Mouse (Mus musculus) testis, adult 2 months (tissue): ENCODE results near the gene Tspyl3. TPM values are rescaled to one million over a fixed set of nuclear protein-coding genes. Genes with fewer than 3 reads are reported as not detected.
A peak's percentile ranks its signal among the peaks of the same experiment; 100 is the strongest.

Experiments used
- H3K27ac ChIP-seq: fragments of 200-500 bp; 2 replicates; pipeline ENCODE4 v1.5.1; 2012; ENCODE audit warnings: low read depth, low read length; ENCODE audit not compliant: control insufficient read depth, insufficient read depth
- H3K27me3 ChIP-seq: fragments of 200-500 bp; 2 replicates; pipeline ENCODE4 v1.6.1; 2012; ENCODE audit warnings: mild to moderate bottlenecking, low read length, moderate library complexity; ENCODE audit not compliant: control insufficient read depth, insufficient read depth
- H3K36me3 ChIP-seq: fragments of 200-500 bp; 2 replicates; pipeline ENCODE4 v1.6.1; 2012; ENCODE audit warnings: mild to moderate bottlenecking, low read length; ENCODE audit not compliant: control insufficient read depth, insufficient read depth
- H3K4me1 ChIP-seq: fragments of 200-500 bp; 2 replicates; pipeline ENCODE4 v1.6.1; 2012; ENCODE audit warnings: low read length; ENCODE audit not compliant: control insufficient read depth, insufficient read depth
- H3K4me3 ChIP-seq: fragments of 200-500 bp; 2 replicates; pipeline ENCODE4 v1.5.1; 2012; ENCODE audit warnings: low read depth, mild to moderate bottlenecking, low read length, moderate library complexity, mixed read lengths; ENCODE audit not compliant: control insufficient read depth
- CTCF ChIP-seq: fragments of 200-500 bp; IDR thresholded peaks from 2 replicates; pipeline ENCODE4 v1.5.1; 2012; ENCODE audit warnings: low read depth, mild to moderate bottlenecking, inconsistent platforms, low read length, moderate library complexity; ENCODE audit not compliant: control insufficient read depth, insufficient read depth, insufficient replicate concordance
- POLR2A ChIP-seq: fragments of 200-500 bp; IDR thresholded peaks from 2 replicates; pipeline ENCODE4 v1.6.1; 2012; ENCODE audit warnings: low read depth, mild to moderate bottlenecking, inconsistent platforms, low read length, moderate library complexity; ENCODE audit not compliant: control insufficient read depth
- polyA plus RNA-seq: library from polyadenylated mRNA; depleted of rRNA; stranded (reverse); fragments of >200 nt; gene quantifications from 2 replicates; pipeline ENCODE4 v1.2.3, GENCODE M21; 2012

The Tspyl3 gene
- polyA plus RNA-seq, 1 experiment: 0.83 TPM

DNA sequence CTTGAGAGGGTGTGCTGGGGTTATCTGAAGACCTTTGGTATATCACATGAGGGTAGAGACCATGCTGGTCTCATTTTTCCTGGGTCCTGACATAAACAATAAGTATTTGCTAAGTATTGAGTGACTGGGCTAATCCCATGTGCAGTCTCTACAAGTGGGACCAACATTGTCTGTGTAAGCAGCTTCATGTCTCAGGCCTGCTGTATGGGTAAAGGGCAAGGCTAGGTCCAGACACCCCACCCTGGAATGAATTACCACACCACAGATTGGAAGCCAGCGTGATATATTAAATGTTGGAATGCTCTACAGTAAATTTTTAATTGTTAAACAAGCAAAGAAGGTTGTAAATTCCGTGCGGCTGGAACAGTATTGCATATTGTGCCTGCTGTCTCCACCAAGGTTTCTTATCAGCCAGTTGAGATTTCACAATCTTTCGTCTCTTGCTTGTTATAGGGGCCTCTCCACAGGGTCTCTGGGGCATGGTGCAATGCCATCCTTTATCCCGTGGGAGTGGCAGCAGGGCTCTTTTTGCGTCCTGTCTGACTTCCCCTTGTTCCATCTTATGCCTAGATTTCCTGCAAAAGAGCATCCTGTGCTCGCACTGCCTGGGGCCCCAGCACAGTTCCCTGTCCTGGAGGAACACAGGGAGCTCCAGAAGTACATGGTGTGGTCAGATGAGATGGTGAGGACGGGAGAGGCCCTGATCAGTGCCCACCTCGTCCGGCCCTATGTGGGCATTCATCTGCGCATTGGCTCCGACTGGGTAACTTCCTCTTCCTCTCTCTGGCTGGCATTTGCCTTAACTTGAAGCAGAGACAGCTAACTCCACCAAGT lies 34.0 kb upstream of the Tspyl3 start:
- Histone ChIP-seq H3K27ac (no peak overlapping the region), H3K4me3 (no peak overlapping the region), H3K4me1 (no peaks in the 10 kb centered on the region), H3K36me3 (no peaks in the 10 kb centered on the region; the same call in 1 of the 2 replicates), H3K27me3 (no peaks in the 10 kb centered on the region)
- TF ChIP-seq POLR2A (no peak), CTCF (no peak)

DNA sequence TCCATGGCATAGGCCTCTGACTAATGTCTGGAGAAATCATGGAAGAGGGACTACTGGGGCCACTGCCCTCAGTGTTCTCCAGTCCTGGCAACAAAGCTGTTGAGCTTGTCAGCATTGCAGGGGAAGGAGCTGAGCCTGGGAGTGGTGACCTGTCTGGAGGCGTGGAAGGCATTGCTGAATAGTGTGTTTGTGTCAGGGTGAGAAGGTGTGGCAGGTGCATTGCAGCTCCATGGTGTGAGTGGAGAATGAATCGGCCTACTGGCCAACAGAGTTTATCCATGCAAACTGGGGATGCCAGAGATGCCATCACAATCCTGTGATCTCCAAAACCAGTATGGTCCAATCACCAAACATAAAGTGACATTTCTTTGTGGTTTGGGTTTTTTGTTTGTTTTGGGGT lies 31.4 kb upstream of the Tspyl3 start:
- Histone ChIP-seq H3K27ac (no peak overlapping the region), H3K4me3 (no peak overlapping the region)
- no peak for TF ChIP-seq POLR2A
- TF ChIP-seq CTCF: no peak

DNA sequence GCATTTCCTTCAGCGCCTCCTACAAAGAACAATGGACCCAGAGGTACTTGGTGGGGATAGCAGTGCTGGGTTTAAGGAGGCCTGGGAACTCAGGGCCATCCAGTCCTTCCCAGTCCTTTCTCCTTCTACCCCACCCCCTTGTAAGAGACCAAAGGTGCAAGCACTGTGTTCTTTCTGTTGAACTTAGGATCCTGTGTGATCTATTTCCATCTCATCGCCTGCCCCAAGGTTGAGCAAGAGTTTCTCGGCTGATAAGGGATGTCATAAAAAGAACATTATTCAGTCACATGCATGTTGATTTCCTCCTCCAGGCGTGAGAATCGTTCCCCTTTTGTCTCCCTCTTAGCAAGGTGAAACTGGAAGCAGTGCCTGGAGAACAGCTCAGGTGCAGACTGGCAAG lies 24.5 kb upstream of the Tspyl3 start:
- Histone ChIP-seq H3K4me3 (no peak overlapping the region), H3K27me3 (no peaks in the 10 kb centered on the region), H3K4me1 (no peaks in the 10 kb centered on the region), H3K27ac (no peak overlapping the region), H3K36me3 (peaks cover 2% of the 10 kb centered on the region; the same call in 1 of the 2 replicates)
- TF ChIP-seq CTCF (no peak), POLR2A (no peak)

More for the DNA sequence above, 31.4 kb upstream of the Tspyl3 start:
- Histone ChIP-seq H3K4me1 (no peaks in the 10 kb centered on the region), H3K27me3 (no peaks in the 10 kb centered on the region), H3K36me3 (no peaks in the 10 kb centered on the region)

DNA sequence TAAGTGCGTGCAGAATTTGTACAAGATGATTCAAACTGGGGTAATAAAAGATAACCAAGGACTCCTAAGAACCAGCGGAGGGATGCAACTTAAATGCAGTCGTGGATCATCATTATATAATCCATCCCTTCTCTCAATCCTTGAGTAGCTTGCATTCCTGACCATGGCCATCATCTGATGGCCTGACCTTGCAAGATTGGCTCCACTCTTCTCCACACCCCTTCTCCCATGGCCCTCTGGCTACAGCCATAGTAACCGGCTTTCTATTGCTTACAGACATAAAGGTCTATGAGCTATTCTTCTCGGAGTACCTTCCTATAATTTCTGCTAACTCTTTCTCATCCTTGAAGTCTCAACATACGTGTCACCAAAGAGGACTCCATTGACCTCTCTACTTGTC lies 16.9 kb upstream of the Tspyl3 start:
- no peak overlapping the region for H3K27ac ChIP-seq
- H3K36me3 ChIP-seq: peaks cover 2% of the 10 kb centered on the region; the same call in 1 of the 2 replicates
- H3K27me3 ChIP-seq: no peaks in the 10 kb centered on the region
- TF ChIP-seq POLR2A (no peak), CTCF (no peak)
- peaks cover 11% of the 10 kb centered on the region for H3K4me1 ChIP-seq
- peak overlapping the region; percentile 36; the same call in 1 of the 2 replicates for H3K4me3 ChIP-seq

DNA sequence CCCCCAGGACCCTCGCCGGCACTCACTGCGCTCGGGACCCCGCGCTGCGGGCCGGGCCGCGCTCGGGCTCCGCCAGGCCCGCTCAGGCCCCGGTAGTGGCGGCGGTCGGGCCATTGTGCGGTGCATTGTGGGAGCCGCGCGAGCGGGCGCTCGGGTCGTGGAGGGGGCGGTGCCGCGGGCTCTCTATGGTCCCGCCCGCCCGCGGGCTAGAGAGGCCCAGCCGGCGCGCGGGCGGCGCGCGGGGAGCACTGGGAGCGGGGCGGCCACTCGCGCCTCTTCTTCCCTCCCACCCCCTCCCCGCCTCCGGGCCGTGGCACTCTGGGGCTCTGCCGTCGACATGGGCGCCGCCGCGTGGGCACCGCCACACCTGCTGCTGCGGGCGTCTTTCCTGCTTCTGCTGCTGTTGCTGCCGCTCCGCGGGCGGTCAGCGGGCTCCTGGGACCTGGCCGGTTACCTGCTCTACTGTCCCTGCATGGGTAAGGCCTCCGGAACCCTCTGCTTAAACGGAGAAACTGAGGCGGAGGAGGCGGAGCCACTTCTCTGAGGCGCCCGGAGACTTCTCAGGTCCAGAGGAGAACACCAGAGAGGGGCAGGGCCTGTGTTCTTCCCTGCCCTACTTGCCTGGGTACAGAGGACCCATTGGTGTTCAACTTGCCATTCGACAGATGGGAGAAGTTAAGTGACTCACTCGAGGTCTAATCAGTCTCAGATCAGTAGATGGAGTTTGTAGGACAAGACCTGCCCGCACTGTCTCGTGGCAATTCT lies 16.2 kb upstream of the Tspyl3 start, which contains the start of the genes Plagl2 and Pofut1:
Plagl2 (minus strand) TSS at position 177 of the 765 bp plus-strand sequence.
Pofut1 (plus strand) TSS at position 284 of the 765 bp plus-strand sequence.
- peak within 1 kb of the TSS; percentile 86 for H3K27ac ChIP-seq
- peaks cover 11% of the 10 kb centered on the region for H3K4me1 ChIP-seq
- TF ChIP-seq POLR2A (peak; percentile 64; the same call in 1 of the 2 replicates), CTCF (no peak)
- H3K27me3 ChIP-seq: no peaks in the 10 kb centered on the region
- peak within 1 kb of the TSS; percentile 97 for H3K4me3 ChIP-seq
- peaks cover 2% of the 10 kb centered on the region; the same call in 1 of the 2 replicates for H3K36me3 ChIP-seq

DNA sequence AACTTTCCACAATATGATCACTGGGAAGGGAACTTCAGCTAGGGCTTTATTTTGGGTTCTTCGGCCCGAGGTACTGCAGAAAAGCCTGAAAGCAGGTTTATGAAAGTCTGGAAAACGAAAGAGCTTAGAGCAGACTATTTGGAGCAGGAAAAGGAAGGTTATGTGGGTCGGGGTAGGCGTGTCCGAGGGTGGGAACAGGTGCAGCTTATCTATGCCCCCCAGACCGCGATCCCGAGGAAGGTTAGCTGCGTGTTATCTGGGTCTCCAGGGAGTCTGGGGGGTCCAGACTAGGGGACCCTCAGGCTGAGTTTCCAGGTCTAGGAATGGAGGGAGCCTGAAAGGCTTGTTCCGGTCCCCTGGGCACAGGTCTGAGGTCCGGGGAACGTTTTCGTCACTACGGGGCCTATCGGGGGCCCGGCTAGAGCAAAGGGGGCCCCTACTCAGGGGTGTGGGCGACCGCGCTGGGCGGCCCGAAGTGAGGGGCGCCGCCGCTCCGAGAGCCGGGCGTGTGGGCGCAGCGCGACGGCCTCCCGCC lies 15.5 kb upstream of the Tspyl3 start:
- Histone ChIP-seq H3K27me3 (no peaks in the 10 kb centered on the region), H3K4me1 (peaks cover 11% of the 10 kb centered on the region), H3K27ac (peak overlapping the region; percentile 86), H3K4me3 (peak overlapping the region; percentile 97), H3K36me3 (peaks cover 2% of the 10 kb centered on the region; the same call in 1 of the 2 replicates)
- no peak for TF ChIP-seq POLR2A
- TF ChIP-seq CTCF: no peak

DNA sequence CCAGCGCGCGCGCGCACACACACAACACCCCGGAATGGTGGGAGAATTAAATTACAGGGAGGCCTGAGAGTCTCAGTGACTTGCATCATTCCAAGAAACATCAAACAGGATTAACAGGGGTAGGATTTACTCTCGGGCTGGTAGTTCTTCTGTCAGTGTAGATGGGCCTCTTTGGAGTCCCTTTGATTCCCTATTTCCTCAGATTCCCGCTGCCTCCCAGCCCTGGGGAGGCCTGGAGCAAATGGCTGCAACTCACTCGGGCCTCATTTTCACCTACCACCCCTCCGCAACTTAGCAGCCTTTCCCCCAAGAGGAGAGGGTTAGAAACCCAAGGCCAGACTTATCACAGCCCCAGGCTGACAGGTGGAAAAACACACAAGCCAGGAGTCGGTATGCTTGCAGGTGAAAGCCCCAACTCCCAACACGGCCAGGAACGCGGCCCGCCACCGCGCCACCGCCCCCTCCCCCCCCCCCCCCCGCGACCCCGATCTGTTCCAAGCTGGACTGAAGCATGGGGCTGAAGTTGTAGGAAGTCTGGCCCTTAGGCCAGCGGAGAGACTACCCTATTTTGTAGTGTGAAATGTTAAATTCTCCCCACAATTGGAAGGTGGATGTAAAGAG lies 14.7 kb upstream of the Tspyl3 start:
- H3K36me3 ChIP-seq: peaks cover under 1% of the 10 kb centered on the region; the same call in 1 of the 2 replicates
- TF ChIP-seq CTCF: no peak
- peak overlapping the region; percentile 97 for H3K4me3 ChIP-seq
- H3K4me1 ChIP-seq: peaks cover 11% of the 10 kb centered on the region
- H3K27me3 ChIP-seq: no peaks in the 10 kb centered on the region
- peak overlapping the region; percentile 86 for H3K27ac ChIP-seq
